Mouse (Mus musculus) kidney, postnatal 0 days (tissue): ENCODE data around the gene Ndrg2. TPM values are rescaled to one million over a fixed set of nuclear protein-coding genes. Genes with fewer than 3 reads are reported as not detected.

ENCODE experiments used
- ATAC-seq: fragments of 200-750 bp; cut with Nextera tagmentation; replicated peaks from 2 replicates; pipeline ENCODE4 v1.8.0; 2017; ENCODE audit warnings: low read depth, moderate number of reproducible peaks, moderate TSS enrichment, moderate library complexity; ENCODE audit not compliant: low FRiP score
- DNase-seq: peaks from one replicate; pipeline ENCODE4 v3.0.0-alpha.2; 2016; ENCODE audit warnings: low spot score
- H3K27ac ChIP-seq: fragments of 300-500 bp; sonication (generic); 2 replicates; pipeline ENCODE4 v1.5.1; 2014; ENCODE audit warnings: mild to moderate bottlenecking
- H3K27me3 ChIP-seq: fragments of 300-500 bp; sonication (generic); 2 replicates; pipeline ENCODE4 v1.6.1; 2014; ENCODE audit warnings: low read length, mixed read lengths; ENCODE audit not compliant: insufficient read depth
- H3K36me3 ChIP-seq: fragments of 300-500 bp; sonication (generic); 2 replicates; pipeline ENCODE4 v1.6.1; 2014; ENCODE audit warnings: low read length, mixed read lengths; ENCODE audit not compliant: insufficient read depth
- H3K4me1 ChIP-seq: fragments of 300-500 bp; sonication (generic); replicated peaks from 2 replicates; pipeline ENCODE4 v1.6.1; 2014; ENCODE audit warnings: antibody characterized with exemption, low read length, mixed read lengths; ENCODE audit not compliant: insufficient read depth
- H3K4me2 ChIP-seq: fragments of 300-500 bp; sonication (generic); 2 replicates; pipeline ENCODE4 v1.6.1; 2014; ENCODE audit warnings: mild to moderate bottlenecking, low read length, moderate library complexity, mixed read lengths
- H3K4me3 ChIP-seq: fragments of 300-500 bp; sonication (generic); replicated peaks from 2 replicates; pipeline ENCODE4 v1.5.1; 2014; ENCODE audit warnings: low read depth, low read length
- H3K9ac ChIP-seq: fragments of 300-500 bp; sonication (generic); 2 replicates; pipeline ENCODE4 v1.6.1; 2014; ENCODE audit warnings: low read depth, low read length
- H3K9me3 ChIP-seq: fragments of 300-500 bp; sonication (generic); replicated peaks from 2 replicates; pipeline ENCODE4 v1.6.1; 2016; ENCODE audit warnings: low read length, inconsistent platforms, mixed read lengths
- CTCF ChIP-seq: IDR thresholded peaks from 2 replicates; pipeline ENCODE4 v1.5.1; 2016; ENCODE audit warnings: antibody characterized with exemption, low read depth, mild to moderate bottlenecking, moderate library complexity
- WGBS: fragments of 180-500 bp; shearing (Covaris S2); extraction: QIAGEN DNeasy Blood & Tissue Kit; methylation state at CpG from one replicate; pipeline ENCODE4 v1.1.7; 2014; 5-methylcytosine and 5-hydroxymethylcytosine counted together
- polyA plus RNA-seq: library from polyadenylated mRNA; unstranded; fragments of >200 nt; fragmentation: Nextera tagmentation; extraction: Ambion mirVana; gene quantifications from 2 replicates; pipeline ENCODE4 v1.2.1, GENCODE M21; 2015

The Ndrg2 gene
- polyA plus RNA-seq, 1 experiment from 2014 or later, result 95.3 TPM

DNA sequence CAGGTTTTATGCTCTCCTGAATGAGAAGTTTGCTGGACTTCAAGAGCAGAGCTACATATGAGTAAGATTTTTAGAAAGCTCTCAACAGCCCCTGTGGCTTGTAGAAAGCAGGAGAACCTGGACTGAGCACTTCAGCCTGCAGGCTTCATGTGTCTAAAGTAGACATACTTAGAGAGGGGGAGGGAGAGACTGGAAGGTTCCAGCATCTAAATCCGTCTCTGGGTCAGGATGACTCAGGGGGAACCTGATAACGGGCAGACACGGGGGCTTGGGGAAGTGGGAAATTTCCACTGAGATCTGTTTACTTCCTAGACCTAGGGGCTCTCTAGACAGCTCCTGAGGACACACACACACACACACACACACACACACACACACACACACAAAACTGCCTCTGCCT is 1.1 kb upstream of the Ndrg2 start:
- H3K27ac ChIP-seq, result peak overlapping the region; percentile 57
- ATAC-seq, result no peak

GRCm38 (mm10) chr14:51913062-51913959 is 647 bp downstream of the Ndrg2 start:
- Histone ChIP-seq H3K27ac (peak overlapping the region; percentile 87), H3K4me3 (peak overlapping the region; percentile 62), H3K27me3 (no peaks in the 10 kb centered on the region), H3K9me3 (no peaks in the 10 kb centered on the region), H3K36me3 (no peaks in the 10 kb centered on the region), H3K4me1 (0 out of 2 replicates have a peak, but pooled peaks cover 11% of the 10 kb centered on the region), H3K9ac (peak overlapping the region; percentile 74), H3K4me2 (peak overlapping the region; percentile 100)
- ATAC-seq (peak; percentile 91), DNase-seq (peak; percentile 83)
- under 1% methylated on average over 56 of the region's 58 CpGs for WGBS
- TF ChIP-seq CTCF, result no peak

More for the DNA sequence above, 1.1 kb upstream of the Ndrg2 start:
- Histone ChIP-seq H3K9me3 (no peaks in the 10 kb centered on the region), H3K27me3 (no peaks in the 10 kb centered on the region), H3K4me3 (no peak overlapping the region), H3K9ac (no peak overlapping the region), H3K4me2 (no peak overlapping the region), H3K4me1 (0 out of 2 replicates have a peak, but pooled peaks cover 11% of the 10 kb centered on the region), H3K36me3 (no peaks in the 10 kb centered on the region)
- peak; percentile 57 for DNase-seq
- WGBS, result 2% methylated on average over 3 of the region's 3 CpGs
- no peak for TF ChIP-seq CTCF

DNA sequence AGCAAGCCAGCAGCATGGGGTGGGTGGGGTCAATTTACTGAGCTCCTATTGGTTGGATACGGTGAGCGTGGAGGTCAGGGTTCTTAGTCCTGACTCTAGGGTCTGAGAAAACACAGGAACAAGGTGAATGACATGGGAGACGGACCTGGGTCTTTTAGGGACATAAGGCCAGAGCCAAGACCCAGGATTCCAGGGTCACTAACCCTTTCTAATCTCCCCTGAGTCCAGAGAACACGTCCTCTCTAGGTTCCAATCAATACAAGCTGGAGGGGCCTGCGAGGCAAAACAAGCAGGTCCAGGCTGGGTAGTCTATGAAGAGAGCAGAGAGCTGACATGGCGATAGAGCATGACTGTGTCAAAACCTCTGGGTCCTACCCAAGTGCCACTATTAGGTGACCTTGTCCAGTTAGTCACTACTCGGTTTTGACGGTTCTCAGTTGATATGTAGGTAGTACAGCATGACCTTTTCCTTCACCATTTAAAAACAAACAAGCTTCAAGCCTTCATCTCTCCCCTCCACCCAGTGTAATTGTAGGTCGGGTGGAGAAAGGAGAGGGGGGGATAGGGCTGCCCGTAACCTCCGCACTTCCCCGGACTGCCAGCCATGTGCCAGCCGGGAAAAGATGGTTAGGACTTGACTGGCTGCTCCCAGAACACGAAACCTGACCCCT is 1.4 kb downstream of the Ndrg2 start:
- no peak; the same call in none of the 2 replicates for ATAC-seq
- Histone ChIP-seq H3K9ac (peak overlapping the region; percentile 74), H3K36me3 (no peaks in the 10 kb centered on the region), H3K4me2 (peak overlapping the region; percentile 100), H3K9me3 (no peaks in the 10 kb centered on the region), H3K27ac (peak overlapping the region; percentile 87), H3K4me1 (0 out of 2 replicates have a peak, but pooled peaks cover 11% of the 10 kb centered on the region), H3K27me3 (no peaks in the 10 kb centered on the region), H3K4me3 (peak overlapping the region; percentile 62)
- 14% methylated on average over 14 of the region's 14 CpGs for WGBS
- TF ChIP-seq CTCF, result no peak
- no peak for DNase-seq

GRCm38 (mm10) chr14:51911301-51911700 is 2.7 kb downstream of the Ndrg2 start:
- Histone ChIP-seq H3K4me2 (no peak overlapping the region), H3K27me3 (no peaks in the 10 kb centered on the region), H3K36me3 (no peaks in the 10 kb centered on the region), H3K4me3 (no peak overlapping the region), H3K9ac (no peak overlapping the region), H3K27ac (no peak overlapping the region), H3K9me3 (no peaks in the 10 kb centered on the region), H3K4me1 (0 out of 2 replicates have a peak, but pooled peaks cover 11% of the 10 kb centered on the region)
- DNase-seq (no peak), ATAC-seq (no peak)
- WGBS, result 85% methylated on average over 10 of the region's 10 CpGs
- no peak for TF ChIP-seq CTCF

DNA sequence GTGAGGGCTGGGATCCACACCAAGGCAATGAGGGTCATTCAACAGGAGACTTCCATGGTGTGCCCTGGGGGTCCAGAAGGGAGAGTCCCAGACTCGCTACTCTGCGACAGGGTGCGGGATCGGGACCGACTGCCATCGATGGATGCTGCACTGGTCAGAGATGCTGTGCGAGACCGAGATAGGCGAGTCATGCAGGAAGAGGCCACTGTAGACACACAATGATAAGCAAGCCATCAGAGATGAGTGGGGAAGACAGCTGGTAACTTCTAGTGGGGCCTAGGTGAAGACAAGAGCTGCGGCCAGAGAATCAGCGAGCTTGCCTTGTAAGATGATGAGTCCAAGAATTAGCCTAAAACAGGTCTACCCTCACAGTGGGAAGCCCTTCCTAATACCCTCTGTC is 7.9 kb downstream of the Ndrg2 start:
- no peak overlapping the region for H3K4me3 ChIP-seq
- TF ChIP-seq CTCF, result no peak
- ATAC-seq (no peak), DNase-seq (no peak)
- no peaks in the 10 kb centered on the region for H3K27me3 ChIP-seq
- H3K9ac ChIP-seq, result no peak overlapping the region
- H3K36me3 ChIP-seq, result no peaks in the 10 kb centered on the region
- no peaks in the 10 kb centered on the region for H3K9me3 ChIP-seq
- H3K27ac ChIP-seq, result no peak overlapping the region
- 95% methylated on average over 11 of the region's 11 CpGs for WGBS
- no peaks in the 10 kb centered on the region for H3K4me1 ChIP-seq
- H3K4me2 ChIP-seq, result no peak overlapping the region

DNA sequence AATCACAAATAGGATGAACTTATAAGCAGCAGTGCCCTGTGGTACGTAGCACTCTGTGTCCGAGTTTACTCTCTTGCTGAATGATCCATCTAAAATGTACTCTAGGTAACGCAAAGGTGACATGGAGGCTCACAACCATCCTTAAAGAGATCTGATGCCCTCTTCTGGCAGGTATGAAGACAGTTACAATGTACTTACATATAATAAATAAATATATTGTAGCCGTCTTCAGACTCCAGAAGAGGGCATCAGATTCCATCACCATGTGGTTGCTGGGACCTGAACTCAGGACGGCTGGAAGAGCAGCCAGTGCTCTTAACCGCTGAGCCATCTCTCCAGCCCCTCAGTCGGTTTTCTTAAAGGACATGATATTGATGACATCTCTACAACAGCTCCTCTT is 9.3 kb downstream of the Ndrg2 start:
- Histone ChIP-seq H3K4me1 (no peaks in the 10 kb centered on the region), H3K4me3 (no peak overlapping the region), H3K27ac (no peak overlapping the region), H3K36me3 (no peaks in the 10 kb centered on the region), H3K4me2 (no peak overlapping the region), H3K27me3 (no peaks in the 10 kb centered on the region), H3K9ac (no peak overlapping the region), H3K9me3 (no peaks in the 10 kb centered on the region)
- no peak for ATAC-seq
- TF ChIP-seq CTCF, result peak; percentile 65
- peak; percentile 67 for DNase-seq
- 67% methylated on average over 7 of the region's 7 CpGs for WGBS
